Mouse (Mus musculus) midbrain, embryonic 16.5 days (tissue): ENCODE measurements at regions not wholly inside any gene's neighbourhood (a gene's known extent, or its start where the extent isn't known, plus 50 kb on each side); places are given as distances from the start of the nearest gene placed in this dataset.

Experiments
- ATAC-seq: fragments of 200-750 bp; cut with Nextera tagmentation; 2 replicates; pipeline ENCODE4 v1.8.0; 2017; ENCODE audit warnings: moderate TSS enrichment
- H3K27ac ChIP-seq: fragments of 300-500 bp; sonication (generic); 2 replicates; pipeline ENCODE4 v1.5.1; 2014; ENCODE audit warnings: mild to moderate bottlenecking, low read length, mixed read lengths
- H3K27me3 ChIP-seq: fragments of 300-500 bp; sonication (generic); 2 replicates; pipeline ENCODE4 v1.6.1; 2014; ENCODE audit warnings: low read depth, low read length, mixed read lengths; ENCODE audit not compliant: control insufficient read depth, insufficient read depth
- H3K36me3 ChIP-seq: fragments of 300-500 bp; sonication (generic); 2 replicates; pipeline ENCODE4 v1.6.1; 2014; ENCODE audit warnings: mild to moderate bottlenecking, low read length, moderate library complexity, mixed read lengths; ENCODE audit not compliant: control insufficient read depth, insufficient read depth
- H3K4me1 ChIP-seq: fragments of 300-500 bp; sonication (generic); 2 replicates; pipeline ENCODE4 v1.6.1; 2014; ENCODE audit warnings: mild to moderate bottlenecking, low read length, mixed read lengths; ENCODE audit not compliant: control insufficient read depth, insufficient read depth
- H3K4me2 ChIP-seq: fragments of 300-500 bp; sonication (generic); 2 replicates; pipeline ENCODE4 v1.6.1; 2014; ENCODE audit warnings: mild to moderate bottlenecking, low read length, mixed read lengths
- H3K4me3 ChIP-seq: fragments of 300-500 bp; sonication (generic); 2 replicates; pipeline ENCODE4 v1.5.1; 2014; ENCODE audit warnings: low read depth, mild to moderate bottlenecking, low read length, moderate library complexity, mixed read lengths
- H3K9ac ChIP-seq: fragments of 300-500 bp; sonication (generic); 2 replicates; pipeline ENCODE4 v1.6.1; 2014; ENCODE audit warnings: low read depth, low read length, mixed read lengths
- H3K9me3 ChIP-seq: fragments of 300-500 bp; sonication (generic); replicated peaks from 2 replicates; pipeline ENCODE4 v1.6.1; 2014; ENCODE audit warnings: mild to moderate bottlenecking, low read length, mixed read lengths; ENCODE audit not compliant: control insufficient read depth, poor library complexity, severe bottlenecking
- WGBS: fragments of 180-500 bp; shearing (Covaris S2); extraction: QIAGEN DNeasy Blood & Tissue Kit; methylation state at CpG from one replicate; pipeline ENCODE4 v1.1.7; 2014; 5-methylcytosine and 5-hydroxymethylcytosine counted together

GRCm38 (mm10) chr12:14001672-14002071 is 150.2 kb downstream of the Fam84a start:
- H3K4me1 ChIP-seq: 0 out of 2 replicates have a peak, but pooled peaks cover 5% of the 10 kb centered on the region
- H3K27me3 ChIP-seq: no peaks in the 10 kb centered on the region
- 40% methylated on average over 1 of the region's 1 CpGs for WGBS
- no peak overlapping the region for H3K4me2 ChIP-seq
- no peak overlapping the region for H3K4me3 ChIP-seq
- H3K9ac ChIP-seq: no peak overlapping the region
- no peak for ATAC-seq
- no peaks in the 10 kb centered on the region for H3K9me3 ChIP-seq
- H3K27ac ChIP-seq: no peak overlapping the region
- no peaks in the 10 kb centered on the region for H3K36me3 ChIP-seq

GRCm38 (mm10) chr12:13984396-13984776 is 167.5 kb downstream of the Fam84a start:
- WGBS: 31% methylated on average over 1 of the region's 1 CpGs
- Histone ChIP-seq H3K4me1 (no peaks in the 10 kb centered on the region), H3K27me3 (no peaks in the 10 kb centered on the region), H3K9ac (no peak overlapping the region), H3K27ac (no peak overlapping the region), H3K9me3 (no peaks in the 10 kb centered on the region), H3K4me3 (no peak overlapping the region), H3K36me3 (no peaks in the 10 kb centered on the region), H3K4me2 (no peak overlapping the region)
- no peak for ATAC-seq

- Histone ChIP-seq H3K27ac (no peak overlapping the region), H3K36me3 (no peaks in the 10 kb centered on the region), H3K27me3 (no peaks in the 10 kb centered on the region), H3K4me1 (no peaks in the 10 kb centered on the region), H3K9me3 (no peaks in the 10 kb centered on the region), H3K9ac (no peak overlapping the region), H3K4me3 (no peak overlapping the region), H3K4me2 (no peak overlapping the region)
- peak; percentile 48 for ATAC-seq
- 33% methylated on average over 7 of the region's 7 CpGs for WGBS
Measured at GRCm38 (mm10) chr12:13983631-13984395, 168.0 kb downstream of the Fam84a start.

GRCm38 (mm10) chr12:13964537-13964936 is 187.3 kb downstream of the Fam84a start:
- Histone ChIP-seq H3K27ac (no peak overlapping the region), H3K9ac (no peak overlapping the region), H3K36me3 (no peaks in the 10 kb centered on the region), H3K4me3 (no peak overlapping the region), H3K4me1 (no peaks in the 10 kb centered on the region), H3K9me3 (no peaks in the 10 kb centered on the region), H3K27me3 (no peaks in the 10 kb centered on the region), H3K4me2 (no peak overlapping the region)
- WGBS: 84% methylated on average over 3 of the region's 3 CpGs
- no peak for ATAC-seq

GRCm38 (mm10) chr12:13939494-13939893 is 212.4 kb downstream of the Fam84a start:
- Histone ChIP-seq H3K9ac (no peak overlapping the region), H3K9me3 (no peaks in the 10 kb centered on the region), H3K4me2 (no peak overlapping the region), H3K4me3 (no peak overlapping the region), H3K27me3 (no peaks in the 10 kb centered on the region), H3K27ac (no peak overlapping the region), H3K4me1 (no peaks in the 10 kb centered on the region), H3K36me3 (no peaks in the 10 kb centered on the region)
- WGBS: 93% methylated on average over 4 of the region's 4 CpGs
- ATAC-seq: no peak

GRCm38 (mm10) chr12:13921066-13921465 is 230.8 kb downstream of the Fam84a start:
- Histone ChIP-seq H3K4me1 (no peaks in the 10 kb centered on the region), H3K36me3 (no peaks in the 10 kb centered on the region), H3K27me3 (no peaks in the 10 kb centered on the region), H3K4me3 (no peak overlapping the region), H3K4me2 (no peak overlapping the region), H3K9ac (no peak overlapping the region), H3K9me3 (no peaks in the 10 kb centered on the region), H3K27ac (no peak overlapping the region)
- 90% methylated on average over 1 of the region's 1 CpGs for WGBS
- ATAC-seq: no peak

- Histone ChIP-seq H3K36me3 (no peaks in the 10 kb centered on the region), H3K27me3 (no peaks in the 10 kb centered on the region)
- ATAC-seq: no peak
Measured at GRCm38 (mm10) chr12:13883317-13883716, 268.5 kb downstream of the Fam84a start.

GRCm38 (mm10) chr12:13869161-13869560 is 282.7 kb downstream of the Fam84a start:
- 64% methylated on average over 1 of the region's 1 CpGs for WGBS
- no peak overlapping the region for H3K4me3 ChIP-seq
- no peaks in the 10 kb centered on the region for H3K36me3 ChIP-seq
- no peak overlapping the region for H3K27ac ChIP-seq
- no peak overlapping the region for H3K9ac ChIP-seq
- H3K4me1 ChIP-seq: no peaks in the 10 kb centered on the region
- H3K27me3 ChIP-seq: no peaks in the 10 kb centered on the region
- H3K4me2 ChIP-seq: no peak overlapping the region
- no peak for ATAC-seq
- H3K9me3 ChIP-seq: no peaks in the 10 kb centered on the region

More at GRCm38 (mm10) chr12:13883317-13883716, 268.5 kb downstream of the Fam84a start:
- H3K4me3 ChIP-seq: no peak overlapping the region
- H3K9ac ChIP-seq: no peak overlapping the region
- H3K4me2 ChIP-seq: no peak overlapping the region
- no peak overlapping the region for H3K27ac ChIP-seq
- H3K4me1 ChIP-seq: no peaks in the 10 kb centered on the region
- no peaks in the 10 kb centered on the region for H3K9me3 ChIP-seq
- 36% methylated on average over 3 of the region's 3 CpGs for WGBS

- Histone ChIP-seq H3K4me2 (no peak overlapping the region), H3K9ac (no peak overlapping the region), H3K27me3 (no peaks in the 10 kb centered on the region), H3K27ac (no peak overlapping the region), H3K4me1 (no peaks in the 10 kb centered on the region), H3K36me3 (no peaks in the 10 kb centered on the region), H3K4me3 (no peak overlapping the region), H3K9me3 (no peaks in the 10 kb centered on the region; the same call in 1 of the 2 replicates)
- no peak for ATAC-seq
- 90% methylated on average over 7 of the region's 7 CpGs for WGBS
Measured at GRCm38 (mm10) chr12:13861226-13861625, 290.6 kb downstream of the Fam84a start.
